Mouse (Mus musculus): ENCODE measurements at regions not wholly inside any gene's neighbourhood (a gene's known extent, or its start where the extent isn't known, plus 50 kb on each side); places are given as distances from the start of the nearest gene placed in this dataset.
A peak's percentile ranks its signal among the peaks of the same experiment; 100 is the strongest.

GRCm38 (mm10) chr9:84253022-84253991 lies 328.4 kb downstream of the Bckdhb start:
- TF ChIP-seq ZC3H11A (IDR thresholded peaks at IDR 0.05; ENCODE audit: low read depth, low read length) (no peak), NRF1 (IDR thresholded peaks at IDR 0.05; ENCODE audit: low read depth, low read length) (no peak), TBP (conservative IDR thresholded peaks at IDR 0.05; ENCODE audit: low read depth, low read length) (no peak), CTCF (conservative IDR thresholded peaks at IDR 0.05 in 1 of 2, IDR thresholded peaks at IDR 0.05 in 1 of 2; ENCODE audit: low read depth in 2 of 2, low read length in 2 of 2) (peak; percentile 45 to 77; a peak in 3 of 4 replicates)

Measured in CH12.LX (cell line).